Mouse (Mus musculus) limb, embryonic 13.5 days (tissue): ENCODE data around the gene Traip. TPM values are rescaled to one million over a fixed set of nuclear protein-coding genes. Genes with fewer than 3 reads are reported as not detected.

Experiments
- ATAC-seq: fragments of 200-750 bp; cut with Nextera tagmentation; 2 replicates; pipeline ENCODE4 v1.8.0; 2017; ENCODE audit warnings: low read depth, moderate number of reproducible peaks, moderate TSS enrichment; ENCODE audit not compliant: low FRiP score
- H3K27ac ChIP-seq: fragments of 300-500 bp; sonication (generic); 2 replicates; pipeline ENCODE4 v1.5.1; 2015; ENCODE audit warnings: inconsistent platforms, mild to moderate bottlenecking, moderate library complexity
- H3K27me3 ChIP-seq: fragments of 300-500 bp; sonication (generic); 2 replicates; pipeline ENCODE4 v1.6.1; 2015; ENCODE audit warnings: mild to moderate bottlenecking, inconsistent platforms
- H3K36me3 ChIP-seq: fragments of 300-500 bp; sonication (generic); 2 replicates; pipeline ENCODE4 v1.6.1; 2015; ENCODE audit warnings: inconsistent platforms, mild to moderate bottlenecking, moderate library complexity
- H3K4me1 ChIP-seq: fragments of 300-500 bp; sonication (generic); 2 replicates; pipeline ENCODE4 v1.6.1; 2015; ENCODE audit warnings: inconsistent platforms
- H3K4me2 ChIP-seq: fragments of 300-500 bp; sonication (generic); replicated peaks from 2 replicates; pipeline ENCODE4 v1.6.1; 2015; ENCODE audit warnings: inconsistent platforms, mild to moderate bottlenecking, moderate library complexity
- H3K4me3 ChIP-seq: fragments of 300-500 bp; sonication (generic); 2 replicates; pipeline ENCODE4 v1.5.1; 2015; ENCODE audit warnings: moderate library complexity, mild to moderate bottlenecking, inconsistent platforms
- H3K9ac ChIP-seq: fragments of 300-500 bp; sonication (generic); 2 replicates; pipeline ENCODE4 v1.6.1; 2015; ENCODE audit warnings: mild to moderate bottlenecking, inconsistent platforms
- H3K9me3 ChIP-seq: fragments of 300-500 bp; sonication (generic); 2 replicates; pipeline ENCODE4 v1.6.1; 2016; ENCODE audit warnings: inconsistent platforms
- WGBS: fragments of 180-500 bp; shearing (Covaris S2); methylation state at CpG from one replicate; pipeline ENCODE4 v1.1.7; 2015; 5-methylcytosine and 5-hydroxymethylcytosine counted together
- polyA plus RNA-seq: library from polyadenylated mRNA; unstranded; fragments of >200 nt; fragmentation: Nextera tagmentation; extraction: Ambion mirVana; gene quantifications from 2 replicates; pipeline ENCODE4 v1.2.1, GENCODE M21; 2015

Gene Traip
- polyA plus RNA-seq, 1 experiment from 2014 or later, result 26.1 TPM

GRCm38 (mm10) chr9:107935790-107936214, 14.1 kb upstream of the Traip start:
- Histone ChIP-seq H3K27me3 (peaks cover 22% of the 10 kb centered on the region; the same call in 1 of the 2 replicates), H3K4me1 (peaks cover 21% of the 10 kb centered on the region), H3K4me2 (peak overlapping the region; percentile 96), H3K36me3 (no peaks in the 10 kb centered on the region), H3K9ac (peak overlapping the region; percentile 73), H3K9me3 (no peaks in the 10 kb centered on the region), H3K4me3 (peak overlapping the region; percentile 61), H3K27ac (no peak overlapping the region)
- peak; percentile 27; the same call in 1 of the 2 replicates for ATAC-seq
- WGBS, result under 1% methylated on average over 41 of the region's 41 CpGs

GRCm38 (mm10) chr9:107936215-107936822, 13.6 kb upstream of the Traip start:
- 1% methylated on average over 29 of the region's 29 CpGs for WGBS
- H3K4me1 ChIP-seq, result peaks cover 21% of the 10 kb centered on the region
- no peaks in the 10 kb centered on the region for H3K36me3 ChIP-seq
- peak overlapping the region; percentile 96 for H3K4me2 ChIP-seq
- H3K9me3 ChIP-seq, result no peaks in the 10 kb centered on the region
- ATAC-seq, result peak; percentile 46
- H3K27ac ChIP-seq, result no peak overlapping the region
- peak overlapping the region; percentile 61 for H3K4me3 ChIP-seq
- peaks cover 22% of the 10 kb centered on the region; the same call in 1 of the 2 replicates for H3K27me3 ChIP-seq
- peak overlapping the region; percentile 73 for H3K9ac ChIP-seq

GRCm38 (mm10) chr9:107936831-107937230, 13.1 kb upstream of the Traip start:
- WGBS, result 4% methylated on average over 3 of the region's 3 CpGs
- Histone ChIP-seq H3K9me3 (no peaks in the 10 kb centered on the region), H3K27me3 (peaks cover 22% of the 10 kb centered on the region; the same call in 1 of the 2 replicates), H3K4me3 (peak overlapping the region; percentile 61), H3K27ac (no peak overlapping the region), H3K4me2 (peak overlapping the region; percentile 96), H3K36me3 (no peaks in the 10 kb centered on the region), H3K9ac (peak overlapping the region; percentile 73; the same call in 1 of the 2 replicates), H3K4me1 (peaks cover 21% of the 10 kb centered on the region)
- ATAC-seq, result no peak

GRCm38 (mm10) chr9:107947241-107948194, 2.4 kb upstream of the Traip start:
- Histone ChIP-seq H3K27me3 (no peaks in the 10 kb centered on the region), H3K9ac (0 out of 2 replicates have a peak overlapping the region, but pooled peaks have one; percentile 40), H3K4me1 (peaks cover 15% of the 10 kb centered on the region), H3K27ac (no peak overlapping the region), H3K4me3 (no peak overlapping the region), H3K4me2 (no peak overlapping the region), H3K9me3 (no peaks in the 10 kb centered on the region), H3K36me3 (peaks cover 8% of the 10 kb centered on the region; the same call in 1 of the 2 replicates)
- 89% methylated on average over 31 of the region's 31 CpGs for WGBS
- no peak for ATAC-seq

- no peak for ATAC-seq
- Histone ChIP-seq H3K9ac (no peak overlapping the region), H3K4me3 (no peak overlapping the region), H3K36me3 (peaks cover 8% of the 10 kb centered on the region; the same call in 1 of the 2 replicates), H3K9me3 (no peaks in the 10 kb centered on the region), H3K4me2 (no peak overlapping the region; the same call in 1 of the 2 replicates), H3K4me1 (peaks cover 15% of the 10 kb centered on the region), H3K27ac (no peak overlapping the region), H3K27me3 (no peaks in the 10 kb centered on the region)
- whole genome bisulfite sequencing, result 84% methylated on average over 13 of the region's 13 CpGs
Measured at GRCm38 (mm10) chr9:107949184-107949921, 583 bp upstream of the Traip start.

GRCm38 (mm10) chr9:107950460-107951355, 772 bp downstream of the Traip start:
- peaks cover 15% of the 10 kb centered on the region for H3K4me1 ChIP-seq
- no peaks in the 10 kb centered on the region for H3K9me3 ChIP-seq
- H3K4me2 ChIP-seq, result peak overlapping the region; percentile 84
- H3K27ac ChIP-seq, result peak overlapping the region; percentile 39; the same call in 1 of the 2 replicates
- no peaks in the 10 kb centered on the region for H3K27me3 ChIP-seq
- peaks cover 8% of the 10 kb centered on the region; the same call in 1 of the 2 replicates for H3K36me3 ChIP-seq
- 17% methylated on average over 45 of the region's 45 CpGs for WGBS
- ATAC-seq, result peak; percentile 90
- H3K4me3 ChIP-seq, result peak overlapping the region; percentile 73
- H3K9ac ChIP-seq, result peak overlapping the region; percentile 71

GRCm38 (mm10) chr9:107955613-107956289, 5.8 kb downstream of the Traip start:
- WGBS, result 76% methylated on average over 6 of the region's 6 CpGs
- Histone ChIP-seq H3K27ac (no peak overlapping the region), H3K36me3 (peaks cover 41% of the 10 kb centered on the region), H3K4me3 (no peak overlapping the region), H3K9me3 (no peaks in the 10 kb centered on the region), H3K27me3 (no peaks in the 10 kb centered on the region), H3K4me1 (peaks cover 10% of the 10 kb centered on the region), H3K9ac (no peak overlapping the region), H3K4me2 (no peak overlapping the region)
- no peak for ATAC-seq

GRCm38 (mm10) chr9:107957141-107957540, 7.2 kb downstream of the Traip start:
- Histone ChIP-seq H3K27ac (no peak overlapping the region), H3K9ac (no peak overlapping the region), H3K4me2 (no peak overlapping the region), H3K27me3 (no peaks in the 10 kb centered on the region), H3K36me3 (peaks cover 54% of the 10 kb centered on the region), H3K4me3 (no peak overlapping the region), H3K4me1 (0 out of 2 replicates have a peak, but pooled peaks cover under 1% of the 10 kb centered on the region), H3K9me3 (no peaks in the 10 kb centered on the region)
- 57% methylated on average over 6 of the region's 6 CpGs for WGBS
- ATAC-seq, result no peak

GRCm38 (mm10) chr9:107959896-107960295, 10.0 kb downstream of the Traip start:
- Histone ChIP-seq H3K4me2 (no peak overlapping the region), H3K4me1 (no peaks in the 10 kb centered on the region), H3K4me3 (no peak overlapping the region), H3K9ac (0 out of 2 replicates have a peak overlapping the region, but pooled peaks have one; percentile 6), H3K27ac (no peak overlapping the region), H3K36me3 (peaks cover 67% of the 10 kb centered on the region), H3K9me3 (no peaks in the 10 kb centered on the region), H3K27me3 (no peaks in the 10 kb centered on the region)
- 18% methylated on average over 6 of the region's 6 CpGs for WGBS
- ATAC-seq, result no peak

GRCm38 (mm10) chr9:107960928-107961327, 11.0 kb downstream of the Traip start:
- no peak overlapping the region for H3K9ac ChIP-seq
- H3K27ac ChIP-seq, result no peak overlapping the region
- 81% methylated on average over 4 of the region's 4 CpGs for WGBS
- no peaks in the 10 kb centered on the region for H3K27me3 ChIP-seq
- no peaks in the 10 kb centered on the region for H3K9me3 ChIP-seq
- no peak overlapping the region for H3K4me3 ChIP-seq
- H3K4me2 ChIP-seq, result no peak overlapping the region
- H3K36me3 ChIP-seq, result peaks cover 71% of the 10 kb centered on the region
- ATAC-seq, result no peak
- no peaks in the 10 kb centered on the region for H3K4me1 ChIP-seq
